Mouse (Mus musculus) embryo, embryonic 11.5 days (tissue): ENCODE measurements at regions not wholly inside any gene's neighbourhood (a gene's known extent, or its start where the extent isn't known, plus 50 kb on each side); places are given as distances from the start of the nearest gene placed in this dataset.
"Not testable (repeated sequence)": the region's sequence is repeated elsewhere in the genome, so short reads cannot be mapped to it uniquely, and the experiment has no call there.

Experiments
- DNase-seq: peaks from one replicate; pipeline ENCODE4 v3.0.0-alpha.2; 2012; ENCODE audit warnings: low read depth, low spot score

GRCm38 (mm10) chr8:86280093-86280721 is 300.3 kb downstream of the Abcc12 start:
- no peak for DNase-seq

- no peak for DNase-seq
These were observed 304.8 kb downstream of the Abcc12 start for GRCm38 (mm10) chr8:86275699-86276098.

GRCm38 (mm10) chr8:86273811-86274210 is 306.7 kb downstream of the Abcc12 start:
- peak; percentile 36 for DNase-seq

- DNase-seq = no peak
These were observed 307.9 kb downstream of the Abcc12 start for GRCm38 (mm10) chr8:86272626-86273025.

- no peak for DNase-seq
These were observed 309.0 kb downstream of the Abcc12 start for GRCm38 (mm10) chr8:86271477-86271876.

- no peak for DNase-seq
These were observed 322.5 kb downstream of the Abcc12 start for GRCm38 (mm10) chr8:86258011-86258410.

GRCm38 (mm10) chr8:86255431-86255830 is 325.1 kb downstream of the Abcc12 start:
- no peak for DNase-seq

- no peak for DNase-seq
These were observed 325.8 kb downstream of the Abcc12 start for GRCm38 (mm10) chr8:86254680-86255079.

- no peak for DNase-seq
These were observed 327.7 kb downstream of the Abcc12 start for GRCm38 (mm10) chr8:86252696-86253355.

GRCm38 (mm10) chr8:86234696-86235095 is 345.8 kb downstream of the Abcc12 start:
- DNase-seq = no peak

- not testable (repeated sequence) for DNase-seq
These were observed 348.5 kb downstream of the Abcc12 start for GRCm38 (mm10) chr8:86231994-86232393.

GRCm38 (mm10) chr8:86224851-86225250 is 355.6 kb downstream of the Abcc12 start:
- DNase-seq = no peak

GRCm38 (mm10) chr8:86222715-86223114 is 357.8 kb downstream of the Abcc12 start:
- DNase-seq = no peak

GRCm38 (mm10) chr8:86222228-86222627 is 358.3 kb downstream of the Abcc12 start:
- no peak for DNase-seq

GRCm38 (mm10) chr8:86214399-86214798 is 366.1 kb downstream of the Abcc12 start:
- DNase-seq = no peak

GRCm38 (mm10) chr8:86212461-86212860 is 368.0 kb downstream of the Abcc12 start:
- DNase-seq = no peak

GRCm38 (mm10) chr8:86208812-86209262 is 368.1 kb downstream of the Phkb start:
- no peak for DNase-seq

- DNase-seq = no peak
These were observed 363.9 kb downstream of the Phkb start for GRCm38 (mm10) chr8:86204421-86205229.

- no peak for DNase-seq
These were observed 362.3 kb downstream of the Phkb start for GRCm38 (mm10) chr8:86203107-86203506.

GRCm38 (mm10) chr8:86201830-86202229 is 361.1 kb downstream of the Phkb start:
- no peak for DNase-seq

- DNase-seq = no peak
These were observed 351.5 kb downstream of the Phkb start for GRCm38 (mm10) chr8:86192262-86192661.

- no peak for DNase-seq
These were observed 343.9 kb downstream of the Phkb start for GRCm38 (mm10) chr8:86184671-86185070.
